Mouse (Mus musculus) midbrain, postnatal 0 days (tissue): ENCODE data around the gene Smc1b. TPM values are rescaled to one million over a fixed set of nuclear protein-coding genes. Genes with fewer than 3 reads are reported as not detected.

Experiments
- ATAC-seq: fragments of 200-750 bp; cut with Nextera tagmentation; 2 replicates; pipeline ENCODE4 v1.8.0; 2017; ENCODE audit warnings: moderate number of reproducible peaks, mild to moderate bottlenecking, moderate TSS enrichment, moderate library complexity; ENCODE audit not compliant: low FRiP score
- DNase-seq: peaks from one replicate; pipeline ENCODE4 v3.0.0-alpha.2; 2015; ENCODE audit warnings: low spot score
- H3K27ac ChIP-seq: fragments of 300-500 bp; sonication (generic); 2 replicates; pipeline ENCODE4 v1.5.1; 2014; ENCODE audit warnings: low read depth, mild to moderate bottlenecking, low read length, mixed read lengths
- H3K27me3 ChIP-seq: fragments of 300-500 bp; sonication (generic); 2 replicates; pipeline ENCODE4 v1.6.1; 2014; ENCODE audit warnings: low read length, control low read depth, mixed read lengths; ENCODE audit not compliant: insufficient read depth
- H3K36me3 ChIP-seq: fragments of 300-500 bp; sonication (generic); 2 replicates; pipeline ENCODE4 v1.6.1; 2014; ENCODE audit warnings: low read length, control low read depth, mixed read lengths; ENCODE audit not compliant: insufficient read depth
- H3K4me1 ChIP-seq: fragments of 300-500 bp; sonication (generic); 2 replicates; pipeline ENCODE4 v1.6.1; 2014; ENCODE audit warnings: mild to moderate bottlenecking, control low read depth, antibody characterized with exemption, low read length, mixed read lengths; ENCODE audit not compliant: insufficient read depth
- H3K4me2 ChIP-seq: fragments of 300-500 bp; sonication (generic); 2 replicates; pipeline ENCODE4 v1.6.1; 2014; ENCODE audit warnings: low read depth, mild to moderate bottlenecking, low read length, mixed read lengths; ENCODE audit not compliant: poor library complexity, severe bottlenecking
- H3K4me3 ChIP-seq: fragments of 300-500 bp; sonication (generic); 2 replicates; pipeline ENCODE4 v1.5.1; 2014; ENCODE audit warnings: low read depth, mild to moderate bottlenecking, low read length, moderate library complexity
- H3K9ac ChIP-seq: fragments of 300-500 bp; sonication (generic); replicated peaks from 2 replicates; pipeline ENCODE4 v1.6.1; 2014; ENCODE audit warnings: mild to moderate bottlenecking, low read length, moderate library complexity, mixed read lengths; ENCODE audit not compliant: poor library complexity, severe bottlenecking
- H3K9me3 ChIP-seq: fragments of 300-500 bp; sonication (generic); 2 replicates; pipeline ENCODE4 v1.6.1; 2016; ENCODE audit warnings: low read length, control low read depth
- CTCF ChIP-seq: IDR thresholded peaks from 2 replicates; pipeline ENCODE4 v1.5.1; 2016; ENCODE audit warnings: antibody characterized with exemption, mild to moderate bottlenecking
- WGBS: fragments of 180-500 bp; shearing (Covaris S2); extraction: QIAGEN DNeasy Blood & Tissue Kit; methylation state at CpG from one replicate; pipeline ENCODE4 v1.1.7; 2014; 5-methylcytosine and 5-hydroxymethylcytosine counted together
- polyA plus RNA-seq: library from polyadenylated mRNA; unstranded; fragments of >200 nt; fragmentation: Nextera tagmentation; extraction: Ambion mirVana; gene quantifications from 2 replicates; pipeline ENCODE4 v1.2.1, GENCODE M21; 2015
- total RNA-seq: library from RNA; depleted of rRNA; stranded (reverse); fragments of >200 nt; gene quantifications from 2 replicates; pipeline ENCODE4 v1.2.3, GENCODE M21; 2014

Gene Smc1b
- total and polyA plus RNA-seq, 2 experiments from 2014 or later = 0.39 to 0.60 TPM

- no peaks in the 10 kb centered on the region for H3K9me3 ChIP-seq
- no peaks in the 10 kb centered on the region for H3K36me3 ChIP-seq
- no peak overlapping the region for H3K4me2 ChIP-seq
- H3K9ac ChIP-seq = no peak overlapping the region
- no peaks in the 10 kb centered on the region for H3K27me3 ChIP-seq
- H3K4me1 ChIP-seq = no peaks in the 10 kb centered on the region
- no peak overlapping the region for H3K4me3 ChIP-seq
- H3K27ac ChIP-seq = no peak overlapping the region
- DNase-seq = no peak
- 78% methylated on average over 8 of the region's 8 CpGs for WGBS
- TF ChIP-seq CTCF = no peak
- ATAC-seq = no peak
These were observed 41.7 kb upstream of the Smc1b start for GRCm38 (mm10) chr15:85173425-85173824.

GRCm38 (mm10) chr15:85172054-85172453 lies 40.3 kb upstream of the Smc1b start:
- TF ChIP-seq CTCF = no peak
- DNase-seq = no peak
- Histone ChIP-seq H3K27ac (no peak overlapping the region), H3K9me3 (no peaks in the 10 kb centered on the region), H3K4me3 (no peak overlapping the region), H3K4me2 (no peak overlapping the region), H3K27me3 (no peaks in the 10 kb centered on the region), H3K4me1 (no peaks in the 10 kb centered on the region), H3K36me3 (no peaks in the 10 kb centered on the region), H3K9ac (no peak overlapping the region)
- WGBS = 94% methylated on average over 2 of the region's 2 CpGs
- ATAC-seq = no peak

- ATAC-seq (no peak), DNase-seq (peak; percentile 21)
- H3K4me2 ChIP-seq = no peak overlapping the region
- H3K9ac ChIP-seq = no peak overlapping the region
- H3K27me3 ChIP-seq = no peaks in the 10 kb centered on the region
- peaks cover 4% of the 10 kb centered on the region; the same call in 1 of the 2 replicates for H3K4me1 ChIP-seq
- no peaks in the 10 kb centered on the region for H3K9me3 ChIP-seq
- 0 out of 2 replicates have a peak overlapping the region, but pooled peaks have one; percentile 33 for H3K27ac ChIP-seq
- whole genome bisulfite sequencing = 56% methylated on average over 12 of the region's 12 CpGs
- TF ChIP-seq CTCF = no peak
- H3K4me3 ChIP-seq = no peak overlapping the region
- H3K36me3 ChIP-seq = no peaks in the 10 kb centered on the region
These were observed 35.4 kb upstream of the Smc1b start for GRCm38 (mm10) chr15:85167086-85167679.

GRCm38 (mm10) chr15:85166433-85166933 lies 34.7 kb upstream of the Smc1b start:
- H3K4me2 ChIP-seq = no peak overlapping the region

GRCm38 (mm10) chr15:85162693-85163663 lies 31.2 kb upstream of the Smc1b start:
- Histone ChIP-seq H3K27ac (no peak overlapping the region), H3K9me3 (no peaks in the 10 kb centered on the region), H3K36me3 (no peaks in the 10 kb centered on the region), H3K4me2 (no peak overlapping the region), H3K9ac (no peak overlapping the region), H3K4me1 (peaks cover 4% of the 10 kb centered on the region; the same call in 1 of the 2 replicates), H3K4me3 (no peak overlapping the region), H3K27me3 (no peaks in the 10 kb centered on the region)
- DNase-seq = no peak
- 64% methylated on average over 21 of the region's 21 CpGs for WGBS
- no peak for TF ChIP-seq CTCF
- no peak for ATAC-seq

More at GRCm38 (mm10) chr15:85166433-85166933, 34.7 kb upstream of the Smc1b start:
- Histone ChIP-seq H3K9me3 (no peaks in the 10 kb centered on the region), H3K27me3 (no peaks in the 10 kb centered on the region), H3K9ac (no peak overlapping the region), H3K27ac (peak overlapping the region; percentile 33), H3K36me3 (no peaks in the 10 kb centered on the region), H3K4me1 (peaks cover 4% of the 10 kb centered on the region; the same call in 1 of the 2 replicates), H3K4me3 (no peak overlapping the region)
- DNase-seq = peak; percentile 43
- ATAC-seq = no peak
- 14% methylated on average over 11 of the region's 11 CpGs for WGBS
- no peak for TF ChIP-seq CTCF
